Mouse (Mus musculus) Patski (cell line): ENCODE data around the gene Dip2b. TPM values are rescaled to one million over a fixed set of nuclear protein-coding genes. Genes with fewer than 3 reads are reported as not detected.
A peak's percentile ranks its signal among the peaks of the same experiment; 100 is the strongest.

ENCODE experiments used
- ATAC-seq: fragments of 100-300 bp; one replicate; pipeline ENCODE4 v1.8.0; 2021
- CTCF ChIA-PET: fragments of 350-600 bp; sonication (Branson Sonifier 250); formaldehyde crosslinking; loops from one replicate; lab custom pipeline; 2022; ENCODE audit warnings: inconsistent platforms; lab: Charles Lee
- POLR2A ChIA-PET: fragments of 350-600 bp; sonication (Branson Sonifier 250); formaldehyde crosslinking; loops from one replicate; lab custom pipeline; 2022; ENCODE audit warnings: antibody characterized with exemption, inconsistent platforms; lab: Charles Lee
- DNase-seq: peaks from one replicate; pipeline ENCODE4 v3.0.0-alpha.2; 2011; ENCODE audit warnings: low read depth, low spot score
- H3K27me3 ChIP-seq: fragments of 371-371 bp; one replicate; pipeline ENCODE4 v1.5.1; 2021
- CTCF ChIP-seq: fragments of 100-300 bp; IDR thresholded peaks from one replicate; pipeline ENCODE4 v1.5.1; 2021
- in situ Hi-C: fragments of 300-500 bp; cut with MboI; formaldehyde crosslinking; loops from 3 replicates; pipeline ENCODE4 v1.11.1; 2018; ENCODE audit warnings: low pct_unique_long_range_greater_than_20kb, mixed read lengths
- polyA plus RNA-seq: library from polyadenylated mRNA; unstranded; gene quantifications from one replicate; pipeline ENCODE4 v1.2.3, GENCODE M21; 2021

Dip2b gene
- polyA plus RNA-seq, 1 experiment from 2014 or later = 13.8 TPM

- no peak for TF ChIP-seq CTCF
- no peak for DNase-seq
- in situ Hi-C loops = no loop called here
- H3K27me3 ChIP-seq = no peaks in the 10 kb centered on the region
- ATAC-seq = peak; percentile 34
- ChIA-PET POLR2A (no interaction called here), CTCF (interaction anchor here (1.8 kb wide), 1 partner anchor 10 kb away, joined by 4 read pairs; no protein-coding TSS in a partner anchor)
Measured at GRCm38 (mm10) chr15:100108071-100108782, 69.8 kb downstream of the Dip2b start.

GRCm38 (mm10) chr15:100109916-100110315 is 71.5 kb downstream of the Dip2b start:
- DNase-seq (no peak), ATAC-seq (no peak)
- ChIA-PET POLR2A (interaction anchor here (0.6 to 1.8 kb wide), 2 partner anchors 21 to 22 kb away, joined by 3 read pairs; no protein-coding TSS in a partner anchor), CTCF (no interaction called here)
- no peaks in the 10 kb centered on the region for H3K27me3 ChIP-seq
- no peak for TF ChIP-seq CTCF
- in situ Hi-C loops = no loop called here

- ChIA-PET CTCF (interaction anchor here (1.6 kb wide), 1 partner anchor 11 kb away, joined by 3 read pairs; no protein-coding TSS in a partner anchor), POLR2A (interaction anchor here (0.9 kb wide), 1 partner anchor 60 kb away, joined by 3 read pairs; no protein-coding TSS in a partner anchor)
- in situ Hi-C loops = no loop called here
Measured at GRCm38 (mm10) chr15:100111891-100112290, 73.4 kb downstream of the Dip2b start.

GRCm38 (mm10) chr15:100112309-100112966 is 74.0 kb downstream of the Dip2b start:
- TF ChIP-seq CTCF = no peak

More at GRCm38 (mm10) chr15:100111891-100112290, 73.4 kb downstream of the Dip2b start:
- H3K27me3 ChIP-seq = no peaks in the 10 kb centered on the region
- no peak for ATAC-seq
- TF ChIP-seq CTCF = no peak
- no peak for DNase-seq

GRCm38 (mm10) chr15:100113343-100114275 is 75.1 kb downstream of the Dip2b start:
- POLR2A ChIA-PET = no interaction called here
- ATAC-seq (no peak), DNase-seq (no peak)
- CTCF ChIA-PET = interaction anchor here (0.9 kb wide), 1 partner anchor 24 kb away, joined by 4 read pairs; no protein-coding TSS in a partner anchor
- no peak for TF ChIP-seq CTCF
- no peaks in the 10 kb centered on the region for H3K27me3 ChIP-seq
- in situ Hi-C loops = no loop called here

More at GRCm38 (mm10) chr15:100112309-100112966, 74.0 kb downstream of the Dip2b start:
- POLR2A ChIA-PET = no interaction called here
- ATAC-seq (no peak), DNase-seq (no peak)
- in situ Hi-C loops = no loop called here
- H3K27me3 ChIP-seq = no peaks in the 10 kb centered on the region
- CTCF ChIA-PET = interaction anchor here (1.6 kb wide), 1 partner anchor 10 kb away, joined by 3 read pairs; no protein-coding TSS in a partner anchor

- no peaks in the 10 kb centered on the region for H3K27me3 ChIP-seq
- DNase-seq (no peak), ATAC-seq (no peak)
- POLR2A ChIA-PET = no interaction called here
- TF ChIP-seq CTCF = no peak
- CTCF ChIA-PET = no interaction called here
- in situ Hi-C loops = no loop called here
Measured at GRCm38 (mm10) chr15:100115416-100115815, 77.0 kb downstream of the Dip2b start.

- TF ChIP-seq CTCF = no peak
- ChIA-PET POLR2A (no interaction called here), CTCF (no interaction called here)
- in situ Hi-C loops = no loop called here
- H3K27me3 ChIP-seq = no peaks in the 10 kb centered on the region
- ATAC-seq (no peak), DNase-seq (no peak)
Measured at GRCm38 (mm10) chr15:100116325-100116724, 77.9 kb downstream of the Dip2b start.

GRCm38 (mm10) chr15:100119225-100119788 is 80.8 kb downstream of the Dip2b start:
- DNase-seq (no peak), ATAC-seq (no peak)
- no peaks in the 10 kb centered on the region for H3K27me3 ChIP-seq
- in situ Hi-C loops = no loop called here
- POLR2A ChIA-PET = interaction anchor here (0.6 kb wide), 1 partner anchor 87 kb away, joined by 3 read pairs; no protein-coding TSS in a partner anchor
- CTCF ChIA-PET = no interaction called here
- no peak for TF ChIP-seq CTCF

GRCm38 (mm10) chr15:100121437-100121836 is 83.0 kb downstream of the Dip2b start:
- DNase-seq = no peak
- ChIA-PET POLR2A (interaction anchor here (0.7 kb wide), 1 partner anchor 126 kb away, joined by 3 read pairs; no protein-coding TSS in a partner anchor), CTCF (interaction anchor here (1.0 to 1.5 kb wide), 2 partner anchors 9 to 83 kb away, joined by 3 to 4 read pairs; partner anchors contain the start of gene Dip2b)
- no peak for TF ChIP-seq CTCF
- no peak for ATAC-seq
- in situ Hi-C loops = no loop called here
- no peaks in the 10 kb centered on the region for H3K27me3 ChIP-seq
